Mouse (Mus musculus): Measurements from ENCODE around the gene Atp6v0a1.

DNA sequence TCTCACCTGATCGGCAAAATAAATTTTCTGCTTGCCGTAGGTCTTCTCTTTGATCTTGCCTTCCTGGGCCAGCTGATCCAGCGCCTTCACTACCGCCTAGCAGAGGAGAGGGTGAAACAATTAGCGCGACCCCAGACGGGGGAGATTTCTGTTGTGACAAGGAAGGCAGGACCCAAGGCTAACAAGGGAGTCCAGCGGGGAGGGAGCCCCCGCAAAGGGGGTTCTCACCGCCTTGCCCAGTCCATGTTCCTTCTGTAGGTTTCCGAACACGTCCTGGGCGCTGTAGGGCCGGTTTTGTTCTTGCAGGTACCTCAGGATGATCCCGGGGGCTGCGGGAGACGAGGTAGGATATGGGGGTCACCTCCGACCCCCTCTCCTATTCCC lies 85.7 kb downstream of the Atp6v0a1 start:
- TF ChIP-seq CTCF (conservative IDR thresholded peaks at IDR 0.05; ENCODE audit: low read length) (no peak), POU5F1 (IDR thresholded peaks at IDR 0.05; ENCODE audit: borderline replicate concordance, low read length) (no peak), NANOG (IDR thresholded peaks at IDR 0.05; ENCODE audit: borderline replicate concordance, low read length) (no peak)

Measured in E14TG2a.4 (cell line).